Mouse (Mus musculus) neural tube, embryonic 11.5 days (tissue): Measurements from ENCODE around the gene Paqr6. TPM values are rescaled to one million over a fixed set of nuclear protein-coding genes. Genes with fewer than 3 reads are reported as not detected.

Source experiments
- ATAC-seq: fragments of 200-750 bp; cut with Nextera tagmentation; 2 replicates; pipeline ENCODE4 v1.8.0; 2017; ENCODE audit warnings: moderate number of reproducible peaks, mild to moderate bottlenecking, moderate TSS enrichment, moderate library complexity; ENCODE audit not compliant: insufficient read depth, low FRiP score, low TSS enrichment
- DNase-seq: peaks from one replicate; pipeline ENCODE4 v3.0.0-alpha.2; 2015; ENCODE audit warnings: low spot score
- H3K27ac ChIP-seq: fragments of 300-500 bp; sonication (generic); 2 replicates; pipeline ENCODE4 v1.5.1; 2014; ENCODE audit warnings: low read depth, mild to moderate bottlenecking, low read length
- H3K27me3 ChIP-seq: fragments of 300-500 bp; sonication (generic); 2 replicates; pipeline ENCODE4 v1.6.1; 2014; ENCODE audit warnings: mild to moderate bottlenecking, low read length, mixed read lengths; ENCODE audit not compliant: control insufficient read depth, insufficient read depth
- H3K36me3 ChIP-seq: fragments of 300-500 bp; sonication (generic); 2 replicates; pipeline ENCODE4 v1.6.1; 2014; ENCODE audit warnings: mild to moderate bottlenecking, low read length, moderate library complexity, mixed read lengths; ENCODE audit not compliant: control insufficient read depth, insufficient read depth
- H3K4me1 ChIP-seq: fragments of 300-500 bp; sonication (generic); 2 replicates; pipeline ENCODE4 v1.6.1; 2014; ENCODE audit warnings: low read length, mixed read lengths; ENCODE audit not compliant: control insufficient read depth, insufficient read depth
- H3K4me2 ChIP-seq: fragments of 300-500 bp; sonication (generic); 2 replicates; pipeline ENCODE4 v1.6.1; 2014; ENCODE audit warnings: low read depth, mild to moderate bottlenecking, moderate library complexity
- H3K4me3 ChIP-seq: fragments of 300-500 bp; sonication (generic); 2 replicates; pipeline ENCODE4 v1.5.1; 2014; ENCODE audit warnings: low read depth, low read length
- H3K9ac ChIP-seq: fragments of 300-500 bp; sonication (generic); 2 replicates; pipeline ENCODE4 v1.6.1; 2014; ENCODE audit warnings: mild to moderate bottlenecking, low read length
- H3K9me3 ChIP-seq: fragments of 300-500 bp; sonication (generic); 2 replicates; pipeline ENCODE4 v1.6.1; 2016; ENCODE audit warnings: low read length; ENCODE audit not compliant: control insufficient read depth
- WGBS: fragments of 180-500 bp; shearing (Covaris S2); extraction: QIAGEN DNeasy Blood & Tissue Kit; methylation state at CpG from one replicate; pipeline ENCODE4 v1.1.7; 2014; 5-methylcytosine and 5-hydroxymethylcytosine counted together
- polyA plus RNA-seq: library from polyadenylated mRNA; unstranded; fragments of >200 nt; fragmentation: Nextera tagmentation; extraction: Ambion mirVana; gene quantifications from 2 replicates; pipeline ENCODE4 v1.2.1, GENCODE M21; 2014

Paqr6 gene
- polyA plus RNA-seq, 1 experiment from 2014 or later = 1.1 TPM

- no peak overlapping the region for H3K27ac ChIP-seq
- H3K4me1 ChIP-seq = peaks cover 3% of the 10 kb centered on the region; the same call in 1 of the 2 replicates
- H3K36me3 ChIP-seq = peaks cover 7% of the 10 kb centered on the region
- H3K4me3 ChIP-seq = no peak overlapping the region
- H3K9ac ChIP-seq = no peak overlapping the region
- H3K4me2 ChIP-seq = no peak overlapping the region
- WGBS = 87% methylated on average over 11 of the region's 11 CpGs
- H3K27me3 ChIP-seq = no peaks in the 10 kb centered on the region
- no peaks in the 10 kb centered on the region for H3K9me3 ChIP-seq
- ATAC-seq (no peak), DNase-seq (no peak)
Observed at GRCm38 (mm10) chr3:88412636-88413035, 48.3 kb downstream of the Paqr6 start.

- ATAC-seq (no peak), DNase-seq (no peak)
- H3K9me3 ChIP-seq = no peaks in the 10 kb centered on the region
- H3K4me1 ChIP-seq = no peaks in the 10 kb centered on the region
- no peak overlapping the region for H3K4me2 ChIP-seq
- no peak overlapping the region; the same call in 1 of the 2 replicates for H3K9ac ChIP-seq
- H3K27me3 ChIP-seq = no peaks in the 10 kb centered on the region
- 91% methylated on average over 4 of the region's 4 CpGs for WGBS
- H3K27ac ChIP-seq = no peak overlapping the region
- peaks cover 14% of the 10 kb centered on the region for H3K36me3 ChIP-seq
- H3K4me3 ChIP-seq = no peak overlapping the region
Observed at GRCm38 (mm10) chr3:88415668-88416067, 51.3 kb downstream of the Paqr6 start.

GRCm38 (mm10) chr3:88418016-88418415 lies 53.6 kb downstream of the Paqr6 start:
- Histone ChIP-seq H3K36me3 (peaks cover 14% of the 10 kb centered on the region), H3K4me3 (no peak overlapping the region), H3K27me3 (no peaks in the 10 kb centered on the region), H3K4me1 (peaks cover 3% of the 10 kb centered on the region; the same call in 1 of the 2 replicates), H3K4me2 (no peak overlapping the region), H3K9ac (no peak overlapping the region), H3K27ac (no peak overlapping the region), H3K9me3 (no peaks in the 10 kb centered on the region)
- no peak for ATAC-seq
- DNase-seq = no peak
- WGBS = 85% methylated on average over 6 of the region's 6 CpGs

Other genes starting within 250 kb of the Paqr6 start
- gene Mef2d, start 222.2 kb upstream of the Paqr6 start, polyA plus RNA-seq = 16.6 and 18.1 TPM in 2 replicates
- 0.27 and 1.2 TPM in 2 replicates for gene Rhbg, start 109.9 kb upstream of the Paqr6 start, polyA plus RNA-seq
- gene Gm38392, start 77.4 kb upstream of the Paqr6 start, polyA plus RNA-seq = not detected in 2 replicates
- gene Tsacc, start 67.6 kb upstream of the Paqr6 start, polyA plus RNA-seq = 9.1 and 10.7 TPM in 2 replicates
- 768 and 797 TPM in 2 replicates for gene Cct3, start 67.5 kb upstream of the Paqr6 start, polyA plus RNA-seq
- 70.5 and 84.5 TPM in 2 replicates for gene Glmp, start 39.6 kb upstream of the Paqr6 start, polyA plus RNA-seq
- 1.7 and 2.1 TPM in 2 replicates for gene Tmem79, start 28.4 kb upstream of the Paqr6 start, polyA plus RNA-seq
- gene Smg5, start 28.3 kb upstream of the Paqr6 start, polyA plus RNA-seq = 48.8 and 57.2 TPM in 2 replicates
- 0.31 TPM in 1 of 2 replicates, not detected in the other for gene Bglap3, start 8.2 kb downstream of the Paqr6 start, polyA plus RNA-seq
- gene Bglap2, start 14.1 kb downstream of the Paqr6 start, polyA plus RNA-seq = not detected in 2 replicates
- gene Bglap, start 19.9 kb downstream of the Paqr6 start, polyA plus RNA-seq = not detected in 2 replicates
- 118 and 124 TPM in 2 replicates for gene Pmf1, start 45.7 kb downstream of the Paqr6 start, polyA plus RNA-seq
- gene Slc25a44, start 60.6 kb downstream of the Paqr6 start, polyA plus RNA-seq = 24.8 and 27.0 TPM in 2 replicates
- 5.8 and 6.1 TPM in 2 replicates for gene Sema4a, start 96.6 kb downstream of the Paqr6 start, polyA plus RNA-seq
- gene Lmna, start 145.4 kb downstream of the Paqr6 start, polyA plus RNA-seq = 16.1 and 17.4 TPM in 2 replicates
- 42.0 and 43.6 TPM in 2 replicates for gene Mex3a, start 167.8 kb downstream of the Paqr6 start, polyA plus RNA-seq
- gene Rab25, start 183.7 kb downstream of the Paqr6 start, polyA plus RNA-seq = 0.70 and 0.78 TPM in 2 replicates
- gene Lamtor2, start 188.5 kb downstream of the Paqr6 start, polyA plus RNA-seq = 82.1 and 98.4 TPM in 2 replicates
- 80.2 and 84.0 TPM in 2 replicates for gene Ubqln4, start 189.2 kb downstream of the Paqr6 start, polyA plus RNA-seq
- gene Ssr2, start 211.3 kb downstream of the Paqr6 start, polyA plus RNA-seq = 185 and 195 TPM in 2 replicates
- 142 and 145 TPM in 2 replicates for gene Arhgef2, start 241.4 kb downstream of the Paqr6 start, polyA plus RNA-seq